Mouse (Mus musculus) heart, embryonic 10.5 days (tissue): Measurements from ENCODE around the gene Immp2l. TPM values are rescaled to one million over a fixed set of nuclear protein-coding genes. Genes with fewer than 3 reads are reported as not detected.

Experiments
- DNase-seq: peaks from one replicate; pipeline ENCODE4 v3.0.0-alpha.2; 2017; ENCODE audit warnings: low spot score
- H3K27ac ChIP-seq: fragments of 300-500 bp; sonication (generic); 2 replicates; pipeline ENCODE4 v1.5.1; 2016; ENCODE audit warnings: mild to moderate bottlenecking
- H3K27me3 ChIP-seq: fragments of 300-500 bp; sonication (generic); 2 replicates; pipeline ENCODE4 v1.6.1; 2016; ENCODE audit warnings: mild to moderate bottlenecking; ENCODE audit not compliant: poor library complexity, insufficient read depth, severe bottlenecking
- H3K36me3 ChIP-seq: fragments of 300-500 bp; sonication (generic); 2 replicates; pipeline ENCODE4 v1.6.1; 2016; ENCODE audit warnings: mild to moderate bottlenecking, moderate library complexity
- H3K4me1 ChIP-seq: fragments of 300-500 bp; sonication (generic); 2 replicates; pipeline ENCODE4 v1.6.1; 2016; ENCODE audit warnings: mild to moderate bottlenecking
- H3K4me3 ChIP-seq: fragments of 300-500 bp; sonication (generic); 2 replicates; pipeline ENCODE4 v1.5.1; 2016; ENCODE audit warnings: mild to moderate bottlenecking, moderate library complexity
- H3K9me3 ChIP-seq: fragments of 300-500 bp; sonication (generic); 2 replicates; pipeline ENCODE4 v1.6.1; 2016; ENCODE audit warnings: mild to moderate bottlenecking, moderate library complexity
- WGBS: fragments of 180-500 bp; shearing (Covaris S2); methylation state at CpG from one replicate; pipeline ENCODE4 v1.1.7; 2016; 5-methylcytosine and 5-hydroxymethylcytosine counted together
- polyA plus RNA-seq: library from polyadenylated mRNA; unstranded; fragments of >200 nt; fragmentation: Nextera tagmentation; extraction: Ambion mirVana; gene quantifications from 2 replicates; pipeline ENCODE4 v1.2.1, GENCODE M21; 2016

Gene Immp2l
- polyA plus RNA-seq, 1 experiment from 2014 or later, result 11.7 TPM

GRCm38 (mm10) chr12:41134885-41135284 lies 111.0 kb downstream of the Immp2l start:
- DNase-seq, result no peak
- Histone ChIP-seq H3K27ac (no peak overlapping the region), H3K27me3 (no peaks in the 10 kb centered on the region), H3K9me3 (no peaks in the 10 kb centered on the region), H3K4me1 (no peaks in the 10 kb centered on the region), H3K36me3 (no peaks in the 10 kb centered on the region), H3K4me3 (no peak overlapping the region)
- WGBS, result 80% methylated on average over 3 of the region's 3 CpGs

- 55% methylated on average over 4 of the region's 4 CpGs for WGBS
- no peaks in the 10 kb centered on the region for H3K9me3 ChIP-seq
- H3K27ac ChIP-seq, result no peak overlapping the region
Measured at GRCm38 (mm10) chr12:41159543-41159942, 135.7 kb downstream of the Immp2l start.

GRCm38 (mm10) chr12:41167802-41168201 lies 143.9 kb downstream of the Immp2l start:
- Histone ChIP-seq H3K36me3 (no peaks in the 10 kb centered on the region), H3K27me3 (no peaks in the 10 kb centered on the region), H3K4me3 (no peak overlapping the region), H3K27ac (no peak overlapping the region), H3K4me1 (no peaks in the 10 kb centered on the region), H3K9me3 (no peaks in the 10 kb centered on the region)
- DNase-seq, result no peak
- 73% methylated on average over 4 of the region's 4 CpGs for WGBS

More at GRCm38 (mm10) chr12:41159543-41159942, 135.7 kb downstream of the Immp2l start:
- Histone ChIP-seq H3K4me3 (no peak overlapping the region), H3K4me1 (peaks cover 6% of the 10 kb centered on the region; the same call in 1 of the 2 replicates), H3K27me3 (no peaks in the 10 kb centered on the region), H3K36me3 (no peaks in the 10 kb centered on the region)
- no peak for DNase-seq

- WGBS, result 82% methylated on average over 1 of the region's 1 CpGs
- no peaks in the 10 kb centered on the region for H3K4me1 ChIP-seq
- no peak overlapping the region for H3K27ac ChIP-seq
- H3K9me3 ChIP-seq, result no peaks in the 10 kb centered on the region
- DNase-seq, result no peak
- H3K27me3 ChIP-seq, result no peaks in the 10 kb centered on the region
- H3K4me3 ChIP-seq, result no peak overlapping the region
- H3K36me3 ChIP-seq, result no peaks in the 10 kb centered on the region
Measured at GRCm38 (mm10) chr12:41170051-41170450, 146.2 kb downstream of the Immp2l start.

- Histone ChIP-seq H3K27me3 (no peaks in the 10 kb centered on the region), H3K27ac (no peak overlapping the region), H3K36me3 (no peaks in the 10 kb centered on the region), H3K4me1 (no peaks in the 10 kb centered on the region), H3K4me3 (no peak overlapping the region), H3K9me3 (no peaks in the 10 kb centered on the region)
- DNase-seq, result no peak
Measured at GRCm38 (mm10) chr12:41182856-41183255, 159.0 kb downstream of the Immp2l start.

- no peaks in the 10 kb centered on the region for H3K9me3 ChIP-seq
- H3K4me1 ChIP-seq, result no peaks in the 10 kb centered on the region
- no peak overlapping the region for H3K4me3 ChIP-seq
- H3K27ac ChIP-seq, result no peak overlapping the region
- H3K27me3 ChIP-seq, result no peaks in the 10 kb centered on the region
- no peak for DNase-seq
- 75% methylated on average over 4 of the region's 4 CpGs for WGBS
- no peaks in the 10 kb centered on the region for H3K36me3 ChIP-seq
Measured at GRCm38 (mm10) chr12:41185060-41185459, 161.2 kb downstream of the Immp2l start.

- Histone ChIP-seq H3K27ac (no peak overlapping the region), H3K27me3 (no peaks in the 10 kb centered on the region), H3K4me1 (no peaks in the 10 kb centered on the region), H3K4me3 (no peak overlapping the region), H3K9me3 (no peaks in the 10 kb centered on the region), H3K36me3 (no peaks in the 10 kb centered on the region)
- 89% methylated on average over 6 of the region's 6 CpGs for WGBS
- no peak for DNase-seq
Measured at GRCm38 (mm10) chr12:41185509-41185908, 161.6 kb downstream of the Immp2l start.

GRCm38 (mm10) chr12:41192829-41193228 lies 168.9 kb downstream of the Immp2l start:
- H3K36me3 ChIP-seq, result no peaks in the 10 kb centered on the region
- no peaks in the 10 kb centered on the region for H3K27me3 ChIP-seq
- H3K9me3 ChIP-seq, result no peaks in the 10 kb centered on the region
- H3K27ac ChIP-seq, result no peak overlapping the region
- H3K4me3 ChIP-seq, result no peak overlapping the region
- WGBS, result 28% methylated on average over 3 of the region's 3 CpGs
- no peak for DNase-seq
- peaks cover 5% of the 10 kb centered on the region; the same call in 1 of the 2 replicates for H3K4me1 ChIP-seq

- no peak overlapping the region for H3K4me3 ChIP-seq
- 91% methylated on average over 2 of the region's 2 CpGs for WGBS
- no peak for DNase-seq
- peaks cover 5% of the 10 kb centered on the region; the same call in 1 of the 2 replicates for H3K4me1 ChIP-seq
- no peaks in the 10 kb centered on the region for H3K36me3 ChIP-seq
- H3K27ac ChIP-seq, result no peak overlapping the region
- no peaks in the 10 kb centered on the region for H3K9me3 ChIP-seq
- H3K27me3 ChIP-seq, result no peaks in the 10 kb centered on the region
Measured at GRCm38 (mm10) chr12:41196374-41196773, 172.5 kb downstream of the Immp2l start.

GRCm38 (mm10) chr12:41215186-41215585 lies 191.3 kb downstream of the Immp2l start:
- no peak for DNase-seq
- no peaks in the 10 kb centered on the region for H3K27me3 ChIP-seq
- no peak overlapping the region for H3K27ac ChIP-seq
- 37% methylated on average over 1 of the region's 1 CpGs for WGBS
- H3K9me3 ChIP-seq, result no peaks in the 10 kb centered on the region
- H3K4me1 ChIP-seq, result no peaks in the 10 kb centered on the region
- H3K36me3 ChIP-seq, result no peaks in the 10 kb centered on the region
- H3K4me3 ChIP-seq, result no peak overlapping the region

- WGBS, result 54% methylated on average over 3 of the region's 3 CpGs
- H3K9me3 ChIP-seq, result no peaks in the 10 kb centered on the region
- no peaks in the 10 kb centered on the region for H3K4me1 ChIP-seq
- H3K27me3 ChIP-seq, result no peaks in the 10 kb centered on the region
- no peak for DNase-seq
- H3K4me3 ChIP-seq, result no peak overlapping the region
- no peaks in the 10 kb centered on the region for H3K36me3 ChIP-seq
- no peak overlapping the region for H3K27ac ChIP-seq
Measured at GRCm38 (mm10) chr12:41221893-41222292, 198.0 kb downstream of the Immp2l start.

- H3K4me1 ChIP-seq, result no peaks in the 10 kb centered on the region
- H3K4me3 ChIP-seq, result no peak overlapping the region
- no peak overlapping the region for H3K27ac ChIP-seq
- no peaks in the 10 kb centered on the region for H3K9me3 ChIP-seq
- no peaks in the 10 kb centered on the region for H3K36me3 ChIP-seq
- DNase-seq, result no peak
- WGBS, result 71% methylated on average over 1 of the region's 1 CpGs
- H3K27me3 ChIP-seq, result no peaks in the 10 kb centered on the region
Measured at GRCm38 (mm10) chr12:41223686-41224085, 199.8 kb downstream of the Immp2l start.

- Histone ChIP-seq H3K27me3 (no peaks in the 10 kb centered on the region), H3K27ac (no peak overlapping the region), H3K4me3 (no peak overlapping the region), H3K4me1 (no peaks in the 10 kb centered on the region), H3K9me3 (no peaks in the 10 kb centered on the region), H3K36me3 (no peaks in the 10 kb centered on the region)
- WGBS, result 81% methylated on average over 4 of the region's 4 CpGs
- DNase-seq, result no peak
Measured at GRCm38 (mm10) chr12:41224538-41224937, 200.6 kb downstream of the Immp2l start.

GRCm38 (mm10) chr12:41231966-41232365 lies 208.1 kb downstream of the Immp2l start:
- Histone ChIP-seq H3K27me3 (no peaks in the 10 kb centered on the region), H3K9me3 (no peaks in the 10 kb centered on the region), H3K4me3 (no peak overlapping the region), H3K4me1 (no peaks in the 10 kb centered on the region), H3K36me3 (no peaks in the 10 kb centered on the region), H3K27ac (no peak overlapping the region)
- DNase-seq, result no peak
- WGBS, result 69% methylated on average over 2 of the region's 2 CpGs
